Mouse (Mus musculus) MEL (cell line): ENCODE measurements around the gene Nr5a2. TPM values are rescaled to one million over a fixed set of nuclear protein-coding genes. Genes with fewer than 3 reads are reported as not detected.

ENCODE experiments used
- DNase-seq: peaks from one replicate; pipeline ENCODE4 v3.0.0; 2011; ENCODE audit warnings: low read depth, low spot score
- H3K27ac ChIP-seq: 2 replicates; pipeline ENCODE4 v1.5.1; 2012; ENCODE audit warnings: low read depth, mild to moderate bottlenecking, control low read depth, low read length, moderate library complexity; ENCODE audit not compliant: control insufficient read depth
- H3K27me3 ChIP-seq, 2 experiments: fragments of 150-350 bp in 1 of 2; sonication (generic) in 1 of 2; 2 replicates each; pipeline ENCODE4 v1.6.1; 2012; ENCODE audit warnings: low read length in 2 of 2, mild to moderate bottlenecking in 2 of 2, improper control_type of control experiment in 1 of 2, moderate library complexity in 1 of 2; ENCODE audit not compliant: insufficient read depth in 2 of 2, control insufficient read depth in 1 of 2
- H3K36me3 ChIP-seq, 2 experiments: 2 replicates each; pipeline ENCODE4 v1.6.1; 2012 to 2014; ENCODE audit warnings: low read length in 2 of 2, improper control_type of control experiment in 1 of 2, inconsistent platforms in 1 of 2, mild to moderate bottlenecking in 1 of 2; ENCODE audit not compliant: insufficient read depth in 2 of 2, control insufficient read depth in 1 of 2
- H3K4me1 ChIP-seq, 2 experiments: fragments of 150-350 bp in 1 of 2; sonication (generic) in 1 of 2; 2 replicates each; pipeline ENCODE4 v1.6.1; 2012; ENCODE audit warnings: low read length in 2 of 2, improper control_type of control experiment in 1 of 2, mild to moderate bottlenecking in 1 of 2; ENCODE audit not compliant: insufficient read depth in 2 of 2, control insufficient read depth in 1 of 2
- H3K4me3 ChIP-seq, 2 experiments: fragments of 150-350 bp in 1 of 2; sonication (generic) in 1 of 2; 2 replicates each; pipeline ENCODE4 v1.5.1; 2012; ENCODE audit warnings: low read depth in 2 of 2, low read length in 2 of 2, mild to moderate bottlenecking in 2 of 2, moderate library complexity in 2 of 2, control low read depth in 1 of 2, improper control_type of control experiment in 1 of 2; ENCODE audit not compliant: control insufficient read depth in 1 of 2, insufficient read depth in 1 of 2
- H3K79me2 ChIP-seq: 2 replicates; pipeline ENCODE4 v1.6.1; 2012; ENCODE audit warnings: mild to moderate bottlenecking, low read length, moderate library complexity; ENCODE audit not compliant: control insufficient read depth, poor library complexity, insufficient read depth
- H3K9ac ChIP-seq: 2 replicates; pipeline ENCODE4 v1.6.1; 2012; ENCODE audit warnings: low read depth, mild to moderate bottlenecking, control low read depth, low read length, moderate library complexity; ENCODE audit not compliant: control insufficient read depth, poor library complexity, severe bottlenecking
- H3K9me3 ChIP-seq: fragments of 150-350 bp; sonication (generic); replicated peaks from 2 replicates; pipeline ENCODE4 v1.6.1; 2012; ENCODE audit warnings: mild to moderate bottlenecking, low read length, improper control_type of control experiment, moderate library complexity; ENCODE audit not compliant: insufficient read depth
- CHD2 ChIP-seq: IDR thresholded peaks from 2 replicates; pipeline ENCODE4 v1.6.1; 2011; ENCODE audit warnings: low read length, improper control_type of control experiment
- CTCF ChIP-seq, 3 experiments: IDR thresholded peaks in 2 of 3; conservative IDR thresholded peaks in 1 of 3; 2 replicates each; pipeline ENCODE4 v1.5.1; 2011 to 2012; ENCODE audit warnings: low read length in 3 of 3, low read depth in 2 of 3, mild to moderate bottlenecking in 2 of 3, improper control_type of control experiment in 1 of 3, inconsistent platforms in 1 of 3, mixed read lengths in 1 of 3, moderate library complexity in 1 of 3; ENCODE audit not compliant: control insufficient read depth in 1 of 3, insufficient read depth in 1 of 3, poor library complexity in 1 of 3, severe bottlenecking in 1 of 3
- ELF1 ChIP-seq: IDR thresholded peaks from 2 replicates; pipeline ENCODE4 v1.6.1; 2014; ENCODE audit warnings: low read depth, mild to moderate bottlenecking, inconsistent platforms, low read length, improper control_type of control experiment, moderate library complexity
- ETS1 ChIP-seq: IDR thresholded peaks from 2 replicates; pipeline ENCODE4 v1.6.1; 2012; ENCODE audit warnings: low read depth, mild to moderate bottlenecking, inconsistent platforms, low read length, improper control_type of control experiment, moderate library complexity
- GABPA ChIP-seq: IDR thresholded peaks from 2 replicates; pipeline ENCODE4 v1.6.1; 2012; ENCODE audit warnings: low read depth, mild to moderate bottlenecking, inconsistent platforms, low read length, improper control_type of control experiment, moderate library complexity
- KAT2A ChIP-seq: conservative IDR thresholded peaks from 2 replicates; pipeline ENCODE4 v1.6.1; 2012; ENCODE audit warnings: low read depth, low read length, improper control_type of control experiment, inconsistent platforms
- MEF2A ChIP-seq: IDR thresholded peaks from 2 replicates; pipeline ENCODE4 v1.6.1; 2014; ENCODE audit warnings: low read depth, mild to moderate bottlenecking, inconsistent platforms, low read length, improper control_type of control experiment; ENCODE audit not compliant: poor library complexity, insufficient replicate concordance, severe bottlenecking; ENCODE audit errors: extremely low read depth
- MYB ChIP-seq: IDR thresholded peaks from 2 replicates; pipeline ENCODE4 v1.6.1; 2011; ENCODE audit warnings: mild to moderate bottlenecking, low read depth, low read length, improper control_type of control experiment
- NRF1 ChIP-seq: IDR thresholded peaks from 2 replicates; pipeline ENCODE4 v1.6.1; 2014; ENCODE audit warnings: low read depth, mild to moderate bottlenecking, inconsistent platforms, low read length, improper control_type of control experiment, moderate library complexity; ENCODE audit not compliant: poor library complexity, insufficient read depth, severe bottlenecking
- POLR2A ChIP-seq, 2 experiments: IDR thresholded peaks; 2 replicates each; pipeline ENCODE4 v1.6.1; 2011 to 2012; ENCODE audit warnings: low read length in 2 of 2, mild to moderate bottlenecking in 2 of 2, control low read depth in 1 of 2, improper control_type of control experiment in 1 of 2, low read depth in 1 of 2, moderate library complexity in 1 of 2; ENCODE audit not compliant: control insufficient read depth in 1 of 2, insufficient read depth in 1 of 2, poor library complexity in 1 of 2
- POLR2AphosphoS2 ChIP-seq: IDR thresholded peaks from 2 replicates; pipeline ENCODE4 v1.6.1; 2011; ENCODE audit warnings: low read length, improper control_type of control experiment
- SMC3 ChIP-seq: IDR thresholded peaks from 2 replicates; pipeline ENCODE4 v1.6.1; 2011; ENCODE audit warnings: low read depth, low read length, improper control_type of control experiment
- TBP ChIP-seq: IDR thresholded peaks from 2 replicates; pipeline ENCODE4 v1.8.0; 2011; ENCODE audit warnings: low read depth, low read length, improper control_type of control experiment
- TCF12 ChIP-seq: IDR thresholded peaks from 2 replicates; pipeline ENCODE4 v1.6.1; 2014; ENCODE audit warnings: low read depth, mild to moderate bottlenecking, inconsistent platforms, low read length, improper control_type of control experiment, moderate library complexity
- UBTF ChIP-seq: IDR thresholded peaks from 2 replicates; pipeline ENCODE4 v1.6.1; 2012; ENCODE audit warnings: low read depth, mild to moderate bottlenecking, inconsistent platforms, low read length, improper control_type of control experiment, moderate library complexity, borderline replicate concordance; ENCODE audit not compliant: insufficient read depth
- USF1 ChIP-seq: IDR thresholded peaks from 2 replicates; pipeline ENCODE4 v1.6.1; 2014; ENCODE audit warnings: low read depth, mild to moderate bottlenecking, inconsistent platforms, low read length, improper control_type of control experiment, moderate library complexity
- USF2 ChIP-seq, 2 experiments: IDR thresholded peaks; 2 replicates each; pipeline ENCODE4 v1.6.1; 2011 to 2012; ENCODE audit warnings: improper control_type of control experiment in 2 of 2, low read length in 2 of 2, borderline replicate concordance in 1 of 2, inconsistent platforms in 1 of 2, low read depth in 1 of 2, mild to moderate bottlenecking in 1 of 2; ENCODE audit not compliant: insufficient read depth in 1 of 2
- ZC3H11A ChIP-seq: IDR thresholded peaks from 2 replicates; pipeline ENCODE4 v1.6.1; 2012; ENCODE audit warnings: low read depth, mild to moderate bottlenecking, inconsistent platforms, low read length, improper control_type of control experiment
- ZKSCAN1 ChIP-seq: IDR thresholded peaks from 2 replicates; pipeline ENCODE4 v1.6.1; 2012; ENCODE audit warnings: low read depth, mild to moderate bottlenecking, inconsistent platforms, low read length, improper control_type of control experiment, moderate library complexity
- polyA plus RNA-seq, 2 experiments: library from polyadenylated mRNA; stranded (reverse) in 1 of 2; unstranded in 1 of 2; fragments of >175 nt in 1 of 2; fragments of >200 nt in 1 of 2; gene quantifications; 2 replicates each; pipeline versions ENCODE4 v1.2.1 to v1.2.4; 2012; ENCODE audit warnings: low replicate concordance in 2 of 2, low read depth in 1 of 2; ENCODE audit not compliant: insufficient read length in 2 of 2, insufficient read depth in 1 of 2, missing spikeins in 1 of 2
- total RNA-seq: library from RNA; depleted of rRNA; stranded (reverse); fragments of 300-350 nt; gene quantifications from 2 replicates; pipeline ENCODE4 v1.2.3, GENCODE M21; 2012

The Nr5a2 gene
- total and polyA plus RNA-seq, 3 experiments, result 0.03 to 0.39 TPM; not detected in 1

DNA sequence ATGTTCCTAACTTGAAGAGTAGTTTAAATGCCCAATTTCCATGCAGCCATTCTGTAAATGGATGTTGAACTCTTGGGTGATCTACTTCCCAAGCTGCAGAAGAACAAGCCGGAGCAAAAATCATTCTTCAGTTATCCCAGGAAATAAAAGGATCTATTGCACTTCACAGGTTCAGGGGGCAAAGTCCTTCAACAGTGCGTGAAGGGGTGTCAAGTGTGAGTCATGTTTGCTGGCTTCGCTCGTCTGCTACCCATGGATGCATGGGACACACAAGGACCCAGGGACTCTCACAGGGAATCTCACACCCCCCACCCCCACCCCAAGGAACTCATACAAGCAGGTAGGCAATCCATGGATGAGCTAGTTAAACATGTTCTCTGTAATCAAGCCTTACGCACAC, 29.2 kb downstream of the Nr5a2 start:
- Histone ChIP-seq H3K9ac (no peak overlapping the region), H3K9me3 (no peaks in the 10 kb centered on the region), H3K4me3 (no peak overlapping the region), H3K4me1 (no peaks in the 10 kb centered on the region), H3K27ac (no peak overlapping the region), H3K27me3 (no peaks in the 10 kb centered on the region), H3K36me3 (no peaks in the 10 kb centered on the region), H3K79me2 (no peaks in the 10 kb centered on the region)
- no peak for TF ChIP-seq USF2 (IDR thresholded peaks at IDR 0.05; ENCODE audit: borderline replicate concordance in 1 of 2, insufficient read depth in 1 of 2, low read depth in 1 of 2, low read length in 2 of 2)
- no peak for TF ChIP-seq KAT2A
- no peak for TF ChIP-seq UBTF
- TF ChIP-seq POLR2A (IDR thresholded peaks at IDR 0.05; ENCODE audit: control insufficient read depth in 1 of 2, insufficient read depth in 1 of 2, low read depth in 1 of 2, low read length in 2 of 2, poor library complexity in 1 of 2), result no peak
- no peak for TF ChIP-seq ZC3H11A
- TF ChIP-seq SMC3, result no peak
- TF ChIP-seq ETS1, result no peak
- no peak for TF ChIP-seq ELF1
- TF ChIP-seq POLR2AphosphoS2, result no peak
- TF ChIP-seq CTCF (IDR thresholded peaks at IDR 0.05 in 2 of 3, conservative IDR thresholded peaks at IDR 0.05 in 1 of 3; ENCODE audit: control insufficient read depth in 1 of 3, insufficient read depth in 1 of 3, low read depth in 2 of 3, low read length in 3 of 3, poor library complexity in 1 of 3, severe bottlenecking in 1 of 3), result no peak
- no peak for TF ChIP-seq TBP
- TF ChIP-seq ZKSCAN1, result no peak
- no peak for TF ChIP-seq TCF12
- TF ChIP-seq CHD2, result no peak
- no peak for DNase-seq

DNA sequence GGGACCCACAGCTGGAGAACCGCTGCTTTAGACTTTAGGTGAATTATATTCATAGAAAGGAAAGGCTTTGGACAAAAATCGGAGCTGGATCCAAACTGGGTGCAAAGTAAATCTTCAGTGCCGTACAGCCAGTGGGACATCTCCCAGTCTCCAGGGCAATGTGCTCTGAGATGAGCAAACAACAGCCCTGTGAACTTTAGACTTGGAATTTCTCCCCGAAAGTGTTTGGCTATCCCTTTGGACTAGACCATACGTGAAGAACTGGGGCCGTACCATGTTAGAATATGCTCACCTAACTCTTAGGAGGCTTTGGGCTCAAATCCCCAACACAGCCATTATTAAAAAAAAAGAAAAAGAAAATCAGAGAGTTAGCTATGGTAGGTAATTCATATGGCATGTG, 30.5 kb downstream of the Nr5a2 start:
- H3K36me3 ChIP-seq, result no peaks in the 10 kb centered on the region
- TF ChIP-seq USF1 (no peak), TBP (no peak), NRF1 (no peak), MYB (no peak), GABPA (no peak), MEF2A (no peak), ETS1 (no peak)
- H3K79me2 ChIP-seq, result no peaks in the 10 kb centered on the region
- H3K9ac ChIP-seq, result no peak overlapping the region
- DNase-seq, result no peak
- H3K27me3 ChIP-seq, result no peaks in the 10 kb centered on the region
- H3K27ac ChIP-seq, result no peak overlapping the region
- H3K4me3 ChIP-seq, result no peak overlapping the region
- H3K9me3 ChIP-seq, result no peaks in the 10 kb centered on the region
- no peaks in the 10 kb centered on the region for H3K4me1 ChIP-seq
